Mouse (Mus musculus) embryonic facial prominence, embryonic 12.5 days (tissue): ENCODE data around the gene D17H6S53E. TPM values are rescaled to one million over a fixed set of nuclear protein-coding genes. Genes with fewer than 3 reads are reported as not detected.

Experiments used
- ATAC-seq: fragments of 200-750 bp; cut with Nextera tagmentation; 2 replicates; pipeline ENCODE4 v1.8.0; 2017; ENCODE audit not compliant: insufficient number of reproducible peaks, insufficient read depth, low FRiP score, low TSS enrichment
- H3K27ac ChIP-seq: fragments of 300-500 bp; sonication (generic); 2 replicates; pipeline ENCODE4 v1.5.1; 2016; ENCODE audit warnings: mild to moderate bottlenecking
- H3K27me3 ChIP-seq: fragments of 300-500 bp; sonication (generic); 2 replicates; pipeline ENCODE4 v1.6.1; 2016; ENCODE audit warnings: mild to moderate bottlenecking, moderate library complexity
- H3K36me3 ChIP-seq: fragments of 300-500 bp; sonication (generic); 2 replicates; pipeline ENCODE4 v1.6.1; 2016; ENCODE audit warnings: mild to moderate bottlenecking
- H3K4me1 ChIP-seq: fragments of 300-500 bp; sonication (generic); 2 replicates; pipeline ENCODE4 v1.6.1; 2016
- H3K4me2 ChIP-seq: fragments of 300-500 bp; sonication (generic); replicated peaks from 2 replicates; pipeline ENCODE4 v1.6.1; 2016; ENCODE audit warnings: mild to moderate bottlenecking, moderate library complexity
- H3K4me3 ChIP-seq: fragments of 300-500 bp; sonication (generic); 2 replicates; pipeline ENCODE4 v1.5.1; 2016; ENCODE audit warnings: mild to moderate bottlenecking
- H3K9ac ChIP-seq: fragments of 300-500 bp; sonication (generic); 2 replicates; pipeline ENCODE4 v1.6.1; 2016; ENCODE audit warnings: mild to moderate bottlenecking, moderate library complexity
- H3K9me3 ChIP-seq: fragments of 300-500 bp; sonication (generic); 2 replicates; pipeline ENCODE4 v1.6.1; 2016; ENCODE audit warnings: mild to moderate bottlenecking, moderate library complexity
- WGBS: fragments of 180-500 bp; shearing (Covaris S2); methylation state at CpG from one replicate; pipeline ENCODE4 v1.1.7; 2016; 5-methylcytosine and 5-hydroxymethylcytosine counted together
- polyA plus RNA-seq: library from polyadenylated mRNA; unstranded; fragments of >200 nt; fragmentation: Nextera tagmentation; extraction: Ambion mirVana; gene quantifications from 2 replicates; pipeline ENCODE4 v1.2.1, GENCODE M21; 2016

The D17H6S53E gene
- polyA plus RNA-seq: 9.3 and 10.7 TPM in 2 replicates

- peak; percentile 29 for ATAC-seq
- H3K36me3 ChIP-seq: peaks cover 29% of the 10 kb centered on the region; the same call in 1 of the 2 replicates
- WGBS: under 1% methylated on average over 36 of the region's 36 CpGs
Measured at GRCm38 (mm10) chr17:35126206-35126611, at the start of gene D17H6S53E. TSS of gene D17H6S53E (plus strand) at chr17:35126373.

DNA sequence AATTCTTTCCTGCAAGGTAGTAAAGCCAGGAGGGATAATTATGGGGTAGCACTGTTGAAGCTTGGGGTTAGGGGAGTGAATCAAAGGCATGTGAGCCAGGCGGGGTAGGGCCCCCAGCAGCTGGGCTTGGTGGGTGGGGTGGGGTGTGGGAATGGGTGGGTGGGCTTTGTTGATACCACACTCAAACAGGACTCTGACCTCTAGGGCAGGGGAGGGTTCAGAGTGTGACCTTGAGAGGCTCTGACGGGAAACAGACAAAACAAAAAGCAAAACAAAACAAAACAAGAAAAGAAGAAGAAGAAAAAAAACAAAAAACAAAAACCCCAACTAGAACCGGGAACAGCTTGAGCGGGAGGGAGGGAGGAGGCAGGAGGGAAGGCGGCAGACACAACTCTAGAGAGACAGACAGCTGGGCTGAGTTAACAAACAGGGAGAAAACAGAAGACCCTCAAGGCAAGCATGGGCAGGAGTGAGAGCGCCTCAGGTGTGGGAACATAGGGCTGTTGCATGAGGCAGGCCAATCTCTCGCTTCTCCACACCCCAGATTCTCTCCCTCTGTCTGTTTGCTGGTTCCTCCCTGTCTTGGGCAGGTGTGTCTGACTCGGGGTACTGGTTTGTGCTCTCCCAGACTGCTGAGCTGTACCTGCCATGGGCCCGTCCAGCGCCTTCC lies 49.5 kb upstream of the D17H6S53E start, which contains the start of gene Ly6g6e:
Gene Ly6g6e, plus strand, starts transcription at position 396 of the 670 bp plus-strand sequence.
- H3K4me3 ChIP-seq: peak within 1 kb of the TSS; percentile 14; the same call in 1 of the 2 replicates
- 16% methylated on average over 10 of the region's 10 CpGs for WGBS
- peaks cover 27% of the 10 kb centered on the region for H3K27me3 ChIP-seq
- H3K27ac ChIP-seq: no peak within 1 kb of the TSS
- no peaks in the 10 kb centered on the region for H3K9me3 ChIP-seq
- H3K36me3 ChIP-seq: no peaks in the 10 kb centered on the region
- H3K4me1 ChIP-seq: peaks cover 23% of the 10 kb centered on the region
- ATAC-seq: no peak
- no peak within 1 kb of the TSS for H3K9ac ChIP-seq
- peak within 1 kb of the TSS; percentile 24 for H3K4me2 ChIP-seq

More at GRCm38 (mm10) chr17:35126206-35126611, at the start of gene D17H6S53E:
- H3K9ac ChIP-seq: peak within 1 kb of the TSS; percentile 78
- no peaks in the 10 kb centered on the region for H3K9me3 ChIP-seq
- H3K27ac ChIP-seq: peak within 1 kb of the TSS; percentile 80
- H3K4me1 ChIP-seq: peaks cover 24% of the 10 kb centered on the region
- H3K4me3 ChIP-seq: peak within 1 kb of the TSS; percentile 69
- no peaks in the 10 kb centered on the region for H3K27me3 ChIP-seq
- peak within 1 kb of the TSS; percentile 67 for H3K4me2 ChIP-seq

- peaks cover 23% of the 10 kb centered on the region for H3K4me1 ChIP-seq
- H3K27me3 ChIP-seq: peaks cover 27% of the 10 kb centered on the region
- WGBS: 48% methylated on average over 2 of the region's 2 CpGs
- 0 out of 2 replicates have a peak overlapping the region, but pooled peaks have one; percentile 14 for H3K4me3 ChIP-seq
- H3K36me3 ChIP-seq: no peaks in the 10 kb centered on the region
- no peak for ATAC-seq
- no peaks in the 10 kb centered on the region for H3K9me3 ChIP-seq
- H3K27ac ChIP-seq: no peak overlapping the region
- no peak overlapping the region for H3K9ac ChIP-seq
- H3K4me2 ChIP-seq: peak overlapping the region; percentile 24
Measured at GRCm38 (mm10) chr17:35077285-35077684, 48.9 kb upstream of the D17H6S53E start.

DNA sequence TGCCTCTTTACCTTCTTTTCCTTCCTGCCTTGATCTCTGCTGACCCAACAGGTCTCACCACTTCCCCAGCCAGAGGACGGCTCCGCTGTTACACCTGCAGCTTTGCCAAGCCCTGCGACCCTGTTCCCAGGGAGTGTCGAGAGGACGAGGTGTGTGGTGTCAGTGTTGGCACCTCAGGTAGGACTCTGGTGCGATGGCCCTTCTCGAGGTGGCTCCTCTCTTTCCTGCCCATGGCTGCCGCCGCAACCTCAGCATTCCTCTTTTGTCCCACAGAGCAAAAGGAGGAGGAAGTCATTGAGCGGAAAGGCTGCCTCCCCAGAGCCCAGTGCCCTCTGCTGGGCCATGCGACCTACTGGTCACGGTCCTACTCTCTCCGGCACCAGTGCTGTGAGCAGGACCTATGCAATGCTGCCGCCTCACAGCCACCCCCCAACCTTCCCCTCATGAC lies 48.4 kb upstream of the D17H6S53E start, which contains the start of gene Ly6g6d:
Gene Ly6g6d, minus strand, starts transcription at position 280 of the 448 bp plus-strand sequence.
- no peak within 1 kb of the TSS for H3K9ac ChIP-seq
- H3K4me2 ChIP-seq: peak within 1 kb of the TSS; percentile 24
- ATAC-seq: peak; percentile 54; the same call in 1 of the 2 replicates
- H3K9me3 ChIP-seq: no peaks in the 10 kb centered on the region
- H3K4me3 ChIP-seq: peak within 1 kb of the TSS; percentile 14; the same call in 1 of the 2 replicates
- peaks cover 27% of the 10 kb centered on the region for H3K27me3 ChIP-seq
- WGBS: 9% methylated on average over 14 of the region's 14 CpGs
- H3K4me1 ChIP-seq: peaks cover 23% of the 10 kb centered on the region
- no peak within 1 kb of the TSS for H3K27ac ChIP-seq
- H3K36me3 ChIP-seq: no peaks in the 10 kb centered on the region

DNA sequence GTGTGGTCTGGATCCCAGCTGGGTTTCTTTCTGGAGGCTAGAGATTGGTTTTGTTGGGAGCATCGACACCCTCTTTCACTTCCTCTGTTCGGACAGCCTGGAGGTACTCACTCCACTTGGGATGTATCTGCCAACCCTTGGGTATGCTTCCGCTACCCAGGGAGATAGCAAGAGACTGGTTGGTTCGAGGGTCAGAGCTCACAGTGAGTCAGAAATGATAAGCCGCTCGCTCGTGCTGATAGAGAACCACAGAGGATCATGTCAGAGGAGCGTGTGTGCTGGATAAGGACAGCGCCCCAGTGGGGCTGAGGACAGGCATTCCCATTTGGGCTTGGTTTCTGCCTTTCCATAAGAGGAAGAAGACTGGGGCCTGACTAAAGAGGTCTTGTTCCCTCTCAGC lies 46.4 kb upstream of the D17H6S53E start:
- Histone ChIP-seq H3K4me1 (peaks cover 23% of the 10 kb centered on the region), H3K36me3 (no peaks in the 10 kb centered on the region), H3K9me3 (no peaks in the 10 kb centered on the region), H3K9ac (no peak overlapping the region), H3K27me3 (peaks cover 22% of the 10 kb centered on the region), H3K27ac (no peak overlapping the region), H3K4me2 (no peak overlapping the region), H3K4me3 (no peak overlapping the region)
- WGBS: 69% methylated on average over 9 of the region's 9 CpGs
- ATAC-seq: no peak

DNA sequence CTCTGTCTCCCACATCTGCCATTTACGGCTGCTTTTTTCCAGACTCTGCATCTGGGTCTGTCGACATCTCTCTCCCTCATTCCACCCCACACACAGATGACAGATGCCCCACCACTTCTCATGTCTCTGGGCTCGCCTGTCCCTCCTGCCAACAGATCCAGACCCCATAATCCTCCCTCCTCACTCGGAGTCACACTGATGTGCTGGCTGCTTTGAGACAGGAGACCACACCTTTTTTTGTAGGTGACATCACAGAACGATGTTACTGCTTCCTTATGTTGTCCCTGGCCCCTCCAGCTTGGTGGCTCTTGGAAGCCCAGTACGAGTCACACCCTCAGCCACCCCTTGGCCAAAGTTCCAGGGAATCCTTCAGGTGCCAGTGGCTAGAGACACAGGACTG lies 45.9 kb upstream of the D17H6S53E start:
- ATAC-seq: no peak

GRCm38 (mm10) chr17:35080710-35081109 lies 45.5 kb upstream of the D17H6S53E start:
- Histone ChIP-seq H3K4me3 (no peak overlapping the region), H3K27me3 (peaks cover 22% of the 10 kb centered on the region), H3K36me3 (no peaks in the 10 kb centered on the region), H3K4me2 (no peak overlapping the region), H3K27ac (no peak overlapping the region), H3K9me3 (no peaks in the 10 kb centered on the region), H3K9ac (no peak overlapping the region), H3K4me1 (peaks cover 23% of the 10 kb centered on the region)
- ATAC-seq: no peak
- 68% methylated on average over 4 of the region's 4 CpGs for WGBS

More for the DNA sequence above, 45.9 kb upstream of the D17H6S53E start:
- Histone ChIP-seq H3K27ac (no peak overlapping the region), H3K27me3 (peaks cover 22% of the 10 kb centered on the region), H3K4me3 (no peak overlapping the region), H3K9me3 (no peaks in the 10 kb centered on the region), H3K4me1 (peaks cover 23% of the 10 kb centered on the region), H3K9ac (no peak overlapping the region), H3K4me2 (no peak overlapping the region), H3K36me3 (no peaks in the 10 kb centered on the region)
- 64% methylated on average over 6 of the region's 6 CpGs for WGBS

- H3K27ac ChIP-seq: no peak overlapping the region
- ATAC-seq: no peak
- no peak overlapping the region for H3K4me3 ChIP-seq
- 82% methylated on average over 16 of the region's 16 CpGs for WGBS
- H3K27me3 ChIP-seq: peaks cover 10% of the 10 kb centered on the region
- no peaks in the 10 kb centered on the region for H3K36me3 ChIP-seq
- no peak overlapping the region for H3K9ac ChIP-seq
- H3K9me3 ChIP-seq: no peaks in the 10 kb centered on the region
- peaks cover 4% of the 10 kb centered on the region; the same call in 1 of the 2 replicates for H3K4me1 ChIP-seq
- H3K4me2 ChIP-seq: no peak overlapping the region
Measured at GRCm38 (mm10) chr17:35082841-35083576, 43.2 kb upstream of the D17H6S53E start.

GRCm38 (mm10) chr17:35083929-35084497 lies 42.2 kb upstream of the D17H6S53E start:
- no peaks in the 10 kb centered on the region for H3K9me3 ChIP-seq
- no peak for ATAC-seq
- H3K36me3 ChIP-seq: no peaks in the 10 kb centered on the region
- peaks cover 6% of the 10 kb centered on the region; the same call in 1 of the 2 replicates for H3K27me3 ChIP-seq
- H3K4me2 ChIP-seq: no peak overlapping the region
- no peak overlapping the region for H3K9ac ChIP-seq
- no peak overlapping the region for H3K27ac ChIP-seq
- H3K4me3 ChIP-seq: no peak overlapping the region
- H3K4me1 ChIP-seq: 0 out of 2 replicates have a peak, but pooled peaks cover 4% of the 10 kb centered on the region
- WGBS: 85% methylated on average over 3 of the region's 3 CpGs

DNA sequence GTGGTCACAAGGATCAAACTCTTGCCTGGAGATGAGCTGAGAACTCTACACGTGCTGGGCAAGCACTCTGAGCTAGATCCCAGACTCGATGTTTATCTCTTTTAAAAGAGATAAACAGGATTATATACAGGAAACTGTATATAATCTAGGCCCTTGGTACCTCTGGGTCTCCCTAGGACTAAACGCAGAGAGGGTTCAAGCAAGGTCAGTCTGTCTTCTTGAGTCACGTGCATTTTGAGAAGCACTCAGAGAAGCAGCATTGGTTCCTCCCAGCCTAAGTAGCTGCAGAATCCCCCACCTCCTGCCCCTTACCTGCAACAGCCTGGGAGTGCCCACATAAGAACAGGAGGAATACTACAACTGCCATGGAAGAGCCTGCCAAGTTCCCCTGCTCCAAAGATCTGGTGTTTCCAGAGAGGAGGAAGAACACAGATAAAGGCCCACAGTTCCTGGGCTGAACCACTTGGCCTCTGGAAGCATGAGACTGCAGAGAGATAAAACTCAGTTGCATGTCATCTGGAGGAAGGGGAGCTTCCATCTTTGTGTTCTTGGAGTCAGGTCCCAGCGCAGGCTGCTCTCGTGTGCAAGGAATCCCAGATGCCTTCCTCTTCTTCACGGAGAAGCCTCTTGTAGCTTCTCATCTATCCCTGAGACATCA lies 40.8 kb upstream of the D17H6S53E start, which contains the start of gene Ly6g6f:
Gene Ly6g6f, minus strand, starts transcription at position 403 of the 658 bp plus-strand sequence.
- no peak within 1 kb of the TSS for H3K4me2 ChIP-seq
- WGBS: 83% methylated on average over 7 of the region's 7 CpGs
- H3K4me3 ChIP-seq: no peak within 1 kb of the TSS
- no peaks in the 10 kb centered on the region for H3K27me3 ChIP-seq
- no peaks in the 10 kb centered on the region for H3K36me3 ChIP-seq
- peaks cover 6% of the 10 kb centered on the region for H3K4me1 ChIP-seq
- H3K9ac ChIP-seq: no peak within 1 kb of the TSS
- H3K9me3 ChIP-seq: no peaks in the 10 kb centered on the region
- ATAC-seq: no peak
- H3K27ac ChIP-seq: no peak within 1 kb of the TSS

DNA sequence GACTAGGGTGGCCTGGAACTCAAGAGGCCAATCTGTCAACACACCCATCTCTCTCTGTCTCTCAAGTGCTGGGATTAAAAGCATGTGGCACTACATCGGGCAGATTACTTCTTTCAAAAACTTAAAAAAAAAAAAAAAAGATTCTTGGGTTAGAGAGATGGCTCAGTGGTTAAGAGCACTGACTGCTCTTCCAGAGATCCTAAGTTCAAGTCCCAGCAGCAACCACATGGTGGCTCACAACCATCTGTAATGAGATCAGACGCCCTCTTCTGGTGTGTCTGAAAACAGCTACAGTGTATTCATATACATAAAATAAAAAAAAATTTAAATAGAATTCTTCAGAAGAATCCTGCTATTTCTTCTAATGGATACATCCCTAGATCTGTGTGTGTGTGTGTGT lies 38.0 kb upstream of the D17H6S53E start:
- no peaks in the 10 kb centered on the region for H3K9me3 ChIP-seq
- H3K9ac ChIP-seq: no peak overlapping the region
- 50% methylated on average over 2 of the region's 2 CpGs for WGBS
- no peak overlapping the region for H3K27ac ChIP-seq
- no peak overlapping the region for H3K4me2 ChIP-seq
- H3K27me3 ChIP-seq: no peaks in the 10 kb centered on the region
- ATAC-seq: no peak
- no peak overlapping the region for H3K4me3 ChIP-seq
- H3K36me3 ChIP-seq: peaks cover 19% of the 10 kb centered on the region
- peaks cover 11% of the 10 kb centered on the region for H3K4me1 ChIP-seq
